Mouse (Mus musculus) heart, embryonic 10.5 days (tissue): ENCODE measurements at regions not wholly inside any gene's neighbourhood (a gene's known extent, or its start where the extent isn't known, plus 50 kb on each side); places are given as distances from the start of the nearest gene placed in this dataset.

Source experiments
- DNase-seq: peaks from one replicate; pipeline ENCODE4 v3.0.0-alpha.2; 2017; ENCODE audit warnings: low spot score
- H3K27ac ChIP-seq: fragments of 300-500 bp; sonication (generic); 2 replicates; pipeline ENCODE4 v1.5.1; 2016; ENCODE audit warnings: mild to moderate bottlenecking
- H3K27me3 ChIP-seq: fragments of 300-500 bp; sonication (generic); 2 replicates; pipeline ENCODE4 v1.6.1; 2016; ENCODE audit warnings: mild to moderate bottlenecking; ENCODE audit not compliant: poor library complexity, insufficient read depth, severe bottlenecking
- H3K36me3 ChIP-seq: fragments of 300-500 bp; sonication (generic); 2 replicates; pipeline ENCODE4 v1.6.1; 2016; ENCODE audit warnings: mild to moderate bottlenecking, moderate library complexity
- H3K4me1 ChIP-seq: fragments of 300-500 bp; sonication (generic); 2 replicates; pipeline ENCODE4 v1.6.1; 2016; ENCODE audit warnings: mild to moderate bottlenecking
- H3K4me3 ChIP-seq: fragments of 300-500 bp; sonication (generic); 2 replicates; pipeline ENCODE4 v1.5.1; 2016; ENCODE audit warnings: mild to moderate bottlenecking, moderate library complexity
- H3K9me3 ChIP-seq: fragments of 300-500 bp; sonication (generic); 2 replicates; pipeline ENCODE4 v1.6.1; 2016; ENCODE audit warnings: mild to moderate bottlenecking, moderate library complexity
- WGBS: fragments of 180-500 bp; shearing (Covaris S2); methylation state at CpG from one replicate; pipeline ENCODE4 v1.1.7; 2016; 5-methylcytosine and 5-hydroxymethylcytosine counted together

DNA sequence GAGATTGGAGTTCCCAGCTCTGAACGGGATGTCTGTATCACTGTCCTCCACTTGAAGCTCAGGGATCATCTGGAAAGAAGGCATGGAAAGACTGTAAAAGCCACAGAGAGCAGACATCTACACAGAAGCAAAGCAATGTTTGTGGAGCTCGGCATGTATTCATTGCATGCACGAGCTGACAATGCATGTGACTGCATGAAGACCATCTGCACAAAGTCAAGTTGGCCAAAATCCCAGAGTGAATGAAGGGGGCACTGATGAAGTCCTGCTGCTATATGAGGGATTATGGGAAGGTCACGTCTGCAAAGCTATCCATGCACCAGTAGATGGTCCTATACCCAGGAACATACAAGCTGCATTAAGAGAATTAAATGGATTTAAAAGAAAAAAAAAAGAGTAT, 317.6 kb upstream of the Sox9 start:
- Histone ChIP-seq H3K27me3 (no peaks in the 10 kb centered on the region), H3K36me3 (no peaks in the 10 kb centered on the region), H3K4me3 (no peak overlapping the region), H3K9me3 (no peaks in the 10 kb centered on the region), H3K4me1 (no peaks in the 10 kb centered on the region), H3K27ac (no peak overlapping the region)
- DNase-seq: no peak
- WGBS: 83% methylated on average over 4 of the region's 4 CpGs

DNA sequence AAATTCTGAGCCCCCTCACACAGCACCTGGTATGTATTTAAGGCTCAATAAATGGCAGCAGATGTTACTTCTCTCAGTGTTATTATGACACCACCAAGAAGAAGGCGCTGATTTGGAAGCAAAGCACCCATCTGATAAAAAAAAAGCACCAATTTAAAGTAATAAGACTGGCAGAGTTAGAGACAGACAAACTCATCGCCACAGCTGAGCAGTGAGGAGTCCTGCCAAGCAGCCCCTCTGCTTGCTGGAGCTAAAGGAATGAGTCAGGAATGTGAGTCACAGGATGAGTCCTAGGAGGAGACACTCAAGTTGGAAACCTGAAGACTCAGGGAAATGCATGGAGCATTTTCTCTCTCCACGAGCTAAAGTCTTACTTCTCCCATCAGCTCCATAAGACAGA, 311.7 kb upstream of the Sox9 start:
- Histone ChIP-seq H3K9me3 (no peaks in the 10 kb centered on the region), H3K36me3 (no peaks in the 10 kb centered on the region), H3K27me3 (no peaks in the 10 kb centered on the region), H3K4me1 (no peaks in the 10 kb centered on the region), H3K27ac (no peak overlapping the region), H3K4me3 (no peak overlapping the region)
- DNase-seq: no peak
- 62% methylated on average over 3 of the region's 3 CpGs for WGBS

DNA sequence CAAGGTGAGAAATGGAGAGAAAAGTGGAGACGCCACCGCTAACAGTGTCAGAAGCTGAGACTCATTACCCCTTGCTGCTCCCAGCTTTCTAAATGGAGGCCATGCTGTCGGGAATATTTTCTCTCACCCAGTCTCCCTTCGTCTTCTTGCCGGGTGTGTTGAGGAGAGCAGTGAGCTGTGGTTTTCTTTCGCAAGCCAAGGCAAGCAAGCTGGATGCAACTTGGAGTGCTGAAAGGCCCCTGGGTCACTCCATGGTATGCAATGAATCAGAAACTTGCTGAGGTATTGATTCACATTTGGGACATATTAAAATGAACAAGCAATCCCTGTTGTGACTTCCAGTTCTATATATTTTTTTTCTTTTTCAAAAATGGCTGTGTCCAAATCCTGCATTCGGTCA, 308.8 kb upstream of the Sox9 start:
- Histone ChIP-seq H3K27me3 (no peaks in the 10 kb centered on the region), H3K4me3 (no peak overlapping the region), H3K4me1 (no peaks in the 10 kb centered on the region), H3K36me3 (no peaks in the 10 kb centered on the region), H3K27ac (no peak overlapping the region), H3K9me3 (no peaks in the 10 kb centered on the region)
- DNase-seq: no peak
- WGBS: 81% methylated on average over 7 of the region's 7 CpGs

DNA sequence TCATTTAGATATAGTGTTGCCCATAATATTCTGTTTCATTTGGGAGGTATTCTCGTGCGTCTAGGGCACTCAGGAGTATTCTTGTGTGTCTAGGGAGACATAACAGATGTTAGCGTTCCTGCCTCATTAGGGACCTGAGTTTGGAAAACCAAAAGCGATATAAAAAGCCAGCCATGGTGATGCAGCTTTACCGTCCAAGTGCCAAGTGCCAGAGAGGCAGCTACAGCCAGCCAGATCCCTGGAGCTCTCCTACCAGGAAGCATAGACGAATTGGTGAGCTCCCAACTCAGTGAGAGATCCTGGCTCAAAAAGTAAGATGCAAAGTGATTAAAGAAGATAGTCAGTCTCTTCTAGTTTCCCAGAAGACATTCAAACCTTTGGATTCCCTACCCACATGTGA, 308.3 kb upstream of the Sox9 start:
- 80% methylated on average over 6 of the region's 6 CpGs for WGBS
- Histone ChIP-seq H3K9me3 (no peaks in the 10 kb centered on the region), H3K36me3 (no peaks in the 10 kb centered on the region), H3K4me3 (no peak overlapping the region), H3K27ac (no peak overlapping the region), H3K27me3 (no peaks in the 10 kb centered on the region), H3K4me1 (no peaks in the 10 kb centered on the region)
- no peak for DNase-seq

DNA sequence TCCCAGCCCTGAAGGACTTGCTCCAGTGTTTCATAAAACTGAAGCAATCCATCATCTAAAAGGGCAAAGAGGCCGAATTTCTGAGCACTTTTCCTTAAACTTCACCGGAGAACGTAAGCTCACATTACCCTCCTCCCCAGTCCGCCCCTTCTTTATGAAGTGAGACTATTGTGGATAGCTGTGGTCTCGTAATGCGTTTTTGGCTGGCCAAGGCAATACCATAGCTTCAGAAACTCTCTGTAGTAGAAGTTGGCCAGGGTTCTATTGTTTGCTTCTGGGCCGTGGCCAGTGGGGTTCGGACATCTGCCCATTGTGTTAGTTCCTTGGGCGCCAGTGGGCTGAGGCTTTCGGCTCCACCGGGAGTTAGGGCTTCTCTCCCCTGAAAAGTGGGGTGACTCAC, 301.7 kb upstream of the Sox9 start:
- H3K27me3 ChIP-seq: no peaks in the 10 kb centered on the region
- no peak overlapping the region for H3K27ac ChIP-seq
- no peak overlapping the region for H3K4me3 ChIP-seq
- no peaks in the 10 kb centered on the region for H3K36me3 ChIP-seq
- H3K4me1 ChIP-seq: no peaks in the 10 kb centered on the region
- 90% methylated on average over 11 of the region's 11 CpGs for WGBS
- H3K9me3 ChIP-seq: no peaks in the 10 kb centered on the region
- DNase-seq: no peak

DNA sequence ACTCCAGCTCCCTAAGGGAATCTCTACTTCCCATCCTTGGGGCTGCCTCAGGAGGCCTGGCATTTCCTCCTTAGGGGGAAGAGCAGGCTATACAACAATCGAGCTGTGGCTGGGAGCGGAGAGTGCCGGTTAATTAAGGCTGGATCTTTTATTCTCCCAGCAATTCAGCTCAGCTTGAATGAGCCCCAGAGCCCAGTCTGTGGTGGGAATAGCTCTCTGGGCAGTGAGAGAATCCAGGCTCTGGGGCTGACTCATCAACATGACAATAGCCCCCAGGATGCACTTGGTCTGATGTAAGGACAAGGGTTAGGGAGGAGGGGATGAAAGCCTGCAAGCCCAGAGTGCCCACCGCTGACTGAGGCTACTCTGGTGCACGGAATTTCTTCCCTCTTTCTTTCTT, 280.2 kb upstream of the Sox9 start:
- WGBS: 9% methylated on average over 5 of the region's 5 CpGs
- no peaks in the 10 kb centered on the region for H3K4me1 ChIP-seq
- H3K4me3 ChIP-seq: no peak overlapping the region
- no peaks in the 10 kb centered on the region for H3K36me3 ChIP-seq
- H3K9me3 ChIP-seq: no peaks in the 10 kb centered on the region
- no peaks in the 10 kb centered on the region for H3K27me3 ChIP-seq
- H3K27ac ChIP-seq: no peak overlapping the region
- no peak for DNase-seq

DNA sequence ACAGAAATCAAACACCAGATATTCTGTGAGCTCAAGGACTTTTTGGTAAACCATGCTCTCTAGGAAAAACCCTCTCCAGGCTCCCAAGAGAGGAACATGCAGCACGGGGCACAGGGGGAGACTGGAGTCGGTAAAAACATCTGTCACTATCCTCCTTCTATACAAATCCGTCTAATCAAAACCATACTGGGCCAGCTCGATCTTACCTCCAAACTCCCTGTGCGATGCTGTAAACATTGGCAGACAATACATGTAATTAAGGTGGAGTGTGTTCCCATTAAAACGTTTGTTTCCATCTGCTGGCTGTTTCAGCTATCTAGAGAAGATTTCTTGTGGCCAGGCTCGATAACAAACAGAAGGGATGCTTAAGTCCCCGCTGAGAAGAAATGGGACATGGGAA, 262.9 kb upstream of the Sox9 start:
- no peak overlapping the region for H3K27ac ChIP-seq
- WGBS: 75% methylated on average over 8 of the region's 8 CpGs
- no peaks in the 10 kb centered on the region for H3K36me3 ChIP-seq
- H3K9me3 ChIP-seq: no peaks in the 10 kb centered on the region
- H3K4me3 ChIP-seq: no peak overlapping the region
- no peaks in the 10 kb centered on the region for H3K4me1 ChIP-seq
- DNase-seq: no peak
- H3K27me3 ChIP-seq: no peaks in the 10 kb centered on the region

DNA sequence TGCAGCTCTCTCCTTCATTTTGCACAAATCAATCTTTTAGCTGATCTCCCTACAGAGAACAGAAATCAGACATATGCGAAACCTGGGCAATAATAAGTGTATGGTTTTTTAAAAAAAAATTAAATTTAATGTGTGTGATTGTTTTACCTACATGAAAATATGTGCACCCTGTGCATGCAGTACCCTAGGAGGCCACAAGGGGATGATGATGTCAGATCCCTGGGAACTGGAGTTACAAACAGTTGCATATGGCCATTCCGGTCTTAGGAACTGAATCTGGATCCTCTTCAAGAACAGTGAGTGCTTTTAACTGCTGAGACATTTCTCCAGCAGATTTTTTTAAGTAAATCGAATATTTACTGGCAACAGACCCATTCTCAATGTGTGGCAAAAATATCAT, 257.0 kb upstream of the Sox9 start:
- H3K4me3 ChIP-seq: no peak overlapping the region
- H3K36me3 ChIP-seq: no peaks in the 10 kb centered on the region
- 87% methylated on average over 3 of the region's 3 CpGs for WGBS
- DNase-seq: no peak
- H3K27ac ChIP-seq: no peak overlapping the region
- H3K9me3 ChIP-seq: no peaks in the 10 kb centered on the region
- H3K27me3 ChIP-seq: no peaks in the 10 kb centered on the region
- H3K4me1 ChIP-seq: no peaks in the 10 kb centered on the region

DNA sequence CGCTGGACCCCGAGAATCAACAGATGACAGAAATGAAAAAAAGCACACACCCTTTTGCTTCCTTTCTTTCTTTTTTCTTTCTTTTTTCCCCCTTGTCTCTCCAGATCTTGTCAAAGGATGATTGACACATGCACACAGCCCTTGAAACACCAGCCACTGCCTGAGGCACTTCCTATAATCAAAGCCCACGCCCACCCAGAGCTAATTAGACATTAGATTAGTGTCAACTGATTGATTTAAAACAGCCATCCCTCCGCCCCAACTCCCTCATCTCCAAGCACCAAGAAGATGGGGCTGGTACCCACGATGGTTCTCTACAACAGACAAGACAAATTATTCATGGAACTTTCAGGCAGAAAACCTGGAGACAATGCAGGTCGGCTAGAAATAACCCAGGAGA, 239.5 kb upstream of the Sox9 start:
- no peaks in the 10 kb centered on the region for H3K36me3 ChIP-seq
- no peak overlapping the region for H3K4me3 ChIP-seq
- H3K27ac ChIP-seq: no peak overlapping the region
- H3K4me1 ChIP-seq: peaks cover 5% of the 10 kb centered on the region
- DNase-seq: no peak
- H3K9me3 ChIP-seq: no peaks in the 10 kb centered on the region
- no peaks in the 10 kb centered on the region for H3K27me3 ChIP-seq
- WGBS: 41% methylated on average over 6 of the region's 6 CpGs

DNA sequence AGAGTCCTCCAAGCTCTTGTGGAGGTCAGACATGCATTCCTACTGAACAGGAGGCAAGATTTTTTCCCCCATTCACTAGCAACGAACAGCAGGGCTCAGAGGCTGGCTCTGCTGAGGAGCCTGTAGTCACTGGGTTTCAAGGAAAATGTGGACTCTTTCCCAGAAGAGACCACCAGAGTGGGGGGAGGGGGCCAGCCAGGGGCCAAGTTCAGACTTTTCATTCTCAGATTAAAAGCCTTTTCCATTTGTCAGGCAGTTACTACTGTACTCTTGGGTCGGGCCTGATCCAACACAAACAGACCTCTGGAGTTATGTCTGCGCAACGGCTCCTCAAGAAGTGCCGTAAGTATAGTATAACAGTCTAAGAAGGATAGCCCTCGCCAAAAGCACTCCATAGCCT, 238.6 kb upstream of the Sox9 start:
- Histone ChIP-seq H3K27ac (no peak overlapping the region), H3K4me3 (no peak overlapping the region), H3K27me3 (no peaks in the 10 kb centered on the region), H3K4me1 (peaks cover 5% of the 10 kb centered on the region), H3K9me3 (no peaks in the 10 kb centered on the region), H3K36me3 (no peaks in the 10 kb centered on the region)
- DNase-seq: no peak
- 82% methylated on average over 6 of the region's 6 CpGs for WGBS

DNA sequence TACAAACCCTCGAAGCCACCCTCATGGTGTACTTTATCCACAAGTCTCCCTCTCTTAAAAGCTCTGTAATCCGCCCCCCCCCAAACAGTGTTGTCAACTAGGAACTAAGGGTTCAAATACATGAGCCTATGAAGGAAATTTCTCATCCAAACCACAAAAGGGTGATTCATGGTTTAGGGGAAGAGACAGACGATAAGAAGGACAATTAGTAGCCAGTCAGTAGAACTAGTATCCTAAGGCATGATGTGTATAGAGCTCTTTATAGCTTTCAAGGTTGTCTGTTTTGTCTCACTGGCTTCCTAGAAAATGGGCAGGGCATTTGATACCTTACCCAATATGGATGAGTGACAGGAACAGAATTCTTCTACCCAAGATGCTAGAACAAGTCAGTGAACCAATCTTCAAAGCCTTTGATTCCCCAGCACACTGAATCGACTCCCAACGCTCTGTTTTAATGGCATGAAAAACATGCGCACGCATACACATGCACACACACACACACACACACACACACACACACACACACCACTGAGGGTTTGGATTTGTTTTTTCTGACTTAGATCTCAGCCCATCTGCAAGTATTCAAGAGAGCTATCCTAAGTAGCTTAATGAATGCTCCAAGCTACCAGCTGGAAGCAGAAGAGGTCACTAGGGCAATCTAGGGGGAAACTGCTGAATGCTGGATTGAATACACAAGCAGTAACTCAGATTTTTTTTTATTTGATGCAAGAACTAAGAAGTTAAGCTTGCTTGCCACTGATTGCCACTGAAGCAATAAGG, 236.6 kb upstream of the Sox9 start:
- WGBS: 78% methylated on average over 7 of the region's 7 CpGs
- peaks cover 5% of the 10 kb centered on the region for H3K4me1 ChIP-seq
- H3K27ac ChIP-seq: no peak overlapping the region
- DNase-seq: no peak
- no peaks in the 10 kb centered on the region for H3K9me3 ChIP-seq
- no peak overlapping the region for H3K4me3 ChIP-seq
- no peaks in the 10 kb centered on the region for H3K27me3 ChIP-seq
- H3K36me3 ChIP-seq: no peaks in the 10 kb centered on the region

DNA sequence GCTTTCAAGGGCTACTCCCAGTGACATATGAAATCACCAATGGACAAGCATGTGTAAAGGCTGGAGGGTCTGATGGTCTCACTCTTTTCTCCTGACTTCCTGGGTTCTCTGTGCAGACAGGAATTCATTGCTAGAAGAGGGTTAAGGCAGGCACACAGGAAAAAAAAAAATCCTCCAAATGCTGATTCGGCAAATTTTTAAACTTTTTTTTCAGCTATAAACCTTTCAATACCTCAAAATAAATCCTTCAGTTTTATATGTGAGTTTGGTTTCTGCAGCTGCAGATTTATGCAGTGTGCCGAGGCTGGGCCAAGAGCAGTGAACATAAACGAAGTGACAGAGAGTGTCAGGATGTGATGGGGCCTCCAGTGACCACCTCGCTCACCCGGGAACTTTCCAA, 235.9 kb upstream of the Sox9 start:
- no peak overlapping the region for H3K27ac ChIP-seq
- no peak for DNase-seq
- H3K4me3 ChIP-seq: no peak overlapping the region
- WGBS: 72% methylated on average over 5 of the region's 5 CpGs
- H3K4me1 ChIP-seq: peaks cover 5% of the 10 kb centered on the region
- H3K9me3 ChIP-seq: no peaks in the 10 kb centered on the region
- H3K36me3 ChIP-seq: no peaks in the 10 kb centered on the region
- H3K27me3 ChIP-seq: no peaks in the 10 kb centered on the region

DNA sequence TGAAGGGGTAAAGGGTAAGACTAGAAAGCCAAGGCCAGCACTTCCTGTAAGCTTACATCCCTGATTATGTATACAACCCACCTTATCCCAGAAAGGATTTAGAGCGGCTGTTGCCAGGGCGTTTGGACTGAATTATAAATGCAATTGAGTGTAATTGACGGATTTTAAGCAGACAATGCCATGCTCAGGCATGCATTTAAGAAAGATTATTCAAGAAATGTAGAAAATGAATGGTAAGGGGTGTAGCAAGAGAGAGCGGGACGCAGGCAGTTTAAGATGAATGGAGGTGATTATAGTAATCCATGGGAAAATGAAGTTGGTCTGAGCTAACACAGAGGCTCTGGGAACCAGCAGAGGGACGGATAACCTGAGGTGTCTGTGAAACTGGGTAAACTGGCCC, 229.2 kb upstream of the Sox9 start:
- H3K36me3 ChIP-seq: no peaks in the 10 kb centered on the region
- no peak overlapping the region for H3K4me3 ChIP-seq
- no peaks in the 10 kb centered on the region for H3K4me1 ChIP-seq
- H3K27ac ChIP-seq: no peak overlapping the region
- no peak for DNase-seq
- H3K27me3 ChIP-seq: no peaks in the 10 kb centered on the region
- 81% methylated on average over 6 of the region's 6 CpGs for WGBS
- no peaks in the 10 kb centered on the region for H3K9me3 ChIP-seq

DNA sequence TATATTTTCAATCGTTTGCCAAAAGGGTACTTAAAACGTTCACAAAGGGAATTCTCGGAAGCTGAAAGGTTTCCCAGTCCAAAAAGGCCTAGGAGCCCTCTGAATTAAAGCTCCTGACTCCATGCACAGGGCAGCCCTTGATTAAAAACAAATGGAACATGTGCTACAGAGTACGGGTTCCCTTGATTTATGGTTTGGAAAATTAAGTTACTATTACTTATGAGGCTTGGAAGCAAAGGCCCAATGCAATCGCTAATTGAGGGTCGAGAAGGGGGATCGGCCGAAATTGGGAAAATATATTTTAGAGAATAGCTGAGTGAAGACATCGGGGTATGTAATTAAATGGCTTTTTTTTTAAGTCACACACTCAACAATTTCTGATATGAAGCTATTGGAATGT, 219.0 kb upstream of the Sox9 start:
- no peak overlapping the region for H3K27ac ChIP-seq
- no peak overlapping the region for H3K4me3 ChIP-seq
- no peak for DNase-seq
- H3K9me3 ChIP-seq: no peaks in the 10 kb centered on the region
- H3K4me1 ChIP-seq: no peaks in the 10 kb centered on the region
- 84% methylated on average over 9 of the region's 9 CpGs for WGBS
- 0 out of 2 replicates have a peak, but pooled peaks cover 5% of the 10 kb centered on the region for H3K27me3 ChIP-seq
- H3K36me3 ChIP-seq: no peaks in the 10 kb centered on the region
